Mouse (Mus musculus) erythroblast, embryonic 14.5 days (primary cell): ENCODE data around the gene Tapbpl. TPM values are rescaled to one million over a fixed set of nuclear protein-coding genes. Genes with fewer than 3 reads are reported as not detected.

Source experiments
- H3K27me3 ChIP-seq: 2 replicates; pipeline ENCODE4 v1.6.1; 2012; ENCODE audit warnings: inconsistent platforms; ENCODE audit not compliant: control insufficient read depth
- H3K36me3 ChIP-seq: 2 replicates; pipeline ENCODE4 v1.6.1; 2012; ENCODE audit warnings: mild to moderate bottlenecking, inconsistent platforms; ENCODE audit not compliant: control insufficient read depth
- H3K4me1 ChIP-seq: 2 replicates; pipeline ENCODE4 v1.6.1; 2012; ENCODE audit warnings: inconsistent platforms; ENCODE audit not compliant: control insufficient read depth
- H3K4me3 ChIP-seq: replicated peaks from 2 replicates; pipeline ENCODE3; 2012; ENCODE audit warnings: moderate library complexity, mild to moderate bottlenecking, inconsistent platforms
- H3K9me3 ChIP-seq: 2 replicates; pipeline ENCODE4 v1.6.1; 2012; ENCODE audit warnings: low read length, inconsistent platforms, mixed read lengths; ENCODE audit not compliant: control insufficient read depth
- GATA1 ChIP-seq: IDR thresholded peaks from 2 replicates; pipeline ENCODE4 v1.6.1; 2012; ENCODE audit warnings: low read length, inconsistent platforms, mixed read lengths
- TAL1 ChIP-seq: IDR thresholded peaks from 3 replicates; pipeline ENCODE4 v1.6.1; 2012; ENCODE audit warnings: low read length, inconsistent platforms, mixed read lengths
- polyA plus RNA-seq: library from polyadenylated mRNA; stranded (reverse); fragments of >175 nt; gene quantifications from 2 replicates; pipeline ENCODE4 v1.2.3, GENCODE M21; 2012

The Tapbpl gene
- polyA plus RNA-seq, 1 experiment = 0.06 TPM

DNA sequence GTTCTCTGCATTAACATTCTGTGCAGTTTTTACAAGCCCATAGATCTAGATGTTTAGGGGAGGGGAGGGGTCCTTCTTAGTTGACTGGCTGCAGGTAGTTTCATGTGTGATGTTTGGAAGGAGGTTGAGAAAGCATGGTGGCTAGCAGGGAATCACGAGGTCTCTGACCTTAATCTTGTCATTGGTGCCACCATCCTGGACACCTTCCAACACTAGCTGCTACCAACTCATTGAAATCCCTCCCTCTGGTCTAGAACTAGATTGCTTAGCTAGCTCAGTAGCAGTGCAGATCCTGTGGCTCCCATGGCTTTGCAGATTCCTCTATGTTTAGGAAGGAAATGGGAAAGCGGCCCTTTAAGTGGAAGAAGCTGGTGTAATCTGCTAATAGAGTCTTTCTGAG is 14.8 kb downstream of the Tapbpl start:
- peaks cover 25% of the 10 kb centered on the region for H3K27me3 ChIP-seq
- no peaks in the 10 kb centered on the region for H3K9me3 ChIP-seq
- peaks cover 19% of the 10 kb centered on the region for H3K36me3 ChIP-seq
- H3K4me3 ChIP-seq = no peak overlapping the region
- TF ChIP-seq GATA1 (no peak), TAL1 (no peak)
- H3K4me1 ChIP-seq = peaks cover 22% of the 10 kb centered on the region

GRCm38 (mm10) chr6:125215148-125215954 is 16.3 kb downstream of the Tapbpl start, which contains the start of gene Vamp1:
Vamp1 (plus strand) TSS chr6:125215551.
- TF ChIP-seq TAL1 (no peak), GATA1 (no peak)
- H3K4me1 ChIP-seq = peaks cover 22% of the 10 kb centered on the region
- H3K36me3 ChIP-seq = peaks cover 11% of the 10 kb centered on the region
- H3K4me3 ChIP-seq = peak within 1 kb of the TSS; percentile 76
- peaks cover 36% of the 10 kb centered on the region for H3K27me3 ChIP-seq
- no peaks in the 10 kb centered on the region for H3K9me3 ChIP-seq

GRCm38 (mm10) chr6:125213715-125214114 is 17.9 kb downstream of the Tapbpl start:
- Histone ChIP-seq H3K27me3 (peaks cover 39% of the 10 kb centered on the region), H3K9me3 (peaks cover 4% of the 10 kb centered on the region; the same call in 1 of the 2 replicates), H3K36me3 (no peaks in the 10 kb centered on the region; the same call in 1 of the 2 replicates), H3K4me3 (no peak overlapping the region), H3K4me1 (peaks cover 22% of the 10 kb centered on the region)
- TF ChIP-seq GATA1 = no peak
- no peak for TF ChIP-seq TAL1

DNA sequence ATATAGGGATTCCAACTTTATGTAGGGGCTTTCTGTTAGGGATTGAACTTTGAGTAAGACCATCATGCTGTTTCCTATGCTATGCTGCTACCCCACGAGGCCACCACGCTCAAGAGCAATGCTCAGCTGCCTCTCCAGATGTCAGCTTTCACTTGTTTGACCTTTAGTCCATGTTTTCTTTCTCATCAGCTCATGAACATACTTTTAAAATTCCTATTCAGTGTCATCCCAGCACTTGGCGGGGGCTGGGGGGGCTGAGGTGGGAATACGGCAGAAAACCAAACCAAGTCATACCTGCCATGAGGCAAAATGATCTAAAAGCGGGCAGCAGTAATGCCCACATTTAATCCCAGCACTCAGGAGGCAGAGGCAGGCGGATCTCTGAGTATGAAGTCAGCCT is 18.5 kb downstream of the Tapbpl start:
- H3K9me3 ChIP-seq = peaks cover 4% of the 10 kb centered on the region; the same call in 1 of the 2 replicates
- H3K4me1 ChIP-seq = peaks cover 19% of the 10 kb centered on the region
- TF ChIP-seq GATA1 (no peak), TAL1 (no peak)
- H3K27me3 ChIP-seq = peaks cover 39% of the 10 kb centered on the region
- no peaks in the 10 kb centered on the region for H3K36me3 ChIP-seq
- no peak overlapping the region for H3K4me3 ChIP-seq

DNA sequence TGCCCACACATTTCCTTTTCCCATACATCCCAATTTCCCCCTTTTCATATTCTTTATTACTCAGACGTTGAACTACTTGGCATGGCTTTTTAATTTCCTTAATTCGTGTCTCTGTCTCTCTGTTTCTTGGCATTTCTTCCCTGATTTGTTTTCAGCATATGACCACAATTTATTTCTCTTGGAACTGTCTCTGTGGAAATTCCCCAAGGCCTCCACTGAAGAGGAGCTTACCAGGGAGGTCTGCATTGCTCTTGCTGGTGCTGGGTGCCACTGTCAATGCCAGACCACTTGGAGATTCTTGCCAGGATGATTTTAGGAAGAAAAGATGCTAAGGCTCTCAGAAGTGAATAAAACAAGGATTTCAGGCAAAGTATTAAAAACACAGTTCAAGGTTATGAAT is 19.0 kb downstream of the Tapbpl start:
- peaks cover 19% of the 10 kb centered on the region for H3K4me1 ChIP-seq
- no peaks in the 10 kb centered on the region for H3K36me3 ChIP-seq
- peaks cover 4% of the 10 kb centered on the region; the same call in 1 of the 2 replicates for H3K9me3 ChIP-seq
- TF ChIP-seq GATA1 = no peak
- no peak for TF ChIP-seq TAL1
- H3K27me3 ChIP-seq = peaks cover 39% of the 10 kb centered on the region
- H3K4me3 ChIP-seq = no peak overlapping the region

DNA sequence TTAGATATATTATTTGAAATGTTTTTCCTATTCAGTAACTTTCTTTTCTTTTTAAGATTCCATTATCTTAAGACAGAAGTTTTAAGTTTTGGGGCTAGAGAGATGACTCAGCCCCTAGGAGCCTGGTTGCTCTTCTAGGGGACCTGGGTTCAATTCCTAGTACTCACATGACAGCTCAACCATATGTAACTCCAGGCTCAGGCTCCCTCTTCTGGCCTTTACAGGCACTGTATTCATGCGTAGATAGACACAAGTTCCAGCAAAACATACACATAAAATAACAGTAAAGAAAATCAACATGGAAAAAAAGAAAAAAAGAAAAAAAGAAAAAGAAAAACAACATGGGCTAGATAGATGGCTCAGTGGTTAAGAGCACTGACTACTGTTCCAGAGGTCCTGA is 21.2 kb downstream of the Tapbpl start:
- H3K4me3 ChIP-seq = no peak overlapping the region
- TF ChIP-seq TAL1 = no peak
- TF ChIP-seq GATA1 = no peak
- peaks cover 5% of the 10 kb centered on the region for H3K4me1 ChIP-seq
- no peaks in the 10 kb centered on the region for H3K36me3 ChIP-seq
- peaks cover 39% of the 10 kb centered on the region for H3K27me3 ChIP-seq
- H3K9me3 ChIP-seq = peaks cover 4% of the 10 kb centered on the region; the same call in 1 of the 2 replicates

DNA sequence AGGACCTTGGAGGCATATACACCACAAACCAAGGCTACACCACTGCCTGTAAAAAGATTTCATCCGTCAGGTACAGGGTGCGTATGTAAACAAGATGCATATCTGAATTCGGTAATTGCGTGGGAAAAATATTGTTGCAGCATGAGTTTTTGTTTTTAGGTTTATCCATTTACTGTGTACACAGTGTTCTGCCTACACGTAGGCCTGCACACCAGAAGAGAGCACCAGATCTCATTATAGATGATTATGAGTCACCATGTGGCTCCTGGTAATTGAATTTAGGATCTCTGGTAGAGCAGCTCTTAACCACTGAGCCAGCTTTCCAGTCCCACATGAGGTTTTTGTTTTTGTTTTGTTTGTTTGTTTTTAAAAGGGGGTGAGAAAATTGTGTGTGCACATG is 34.5 kb downstream of the Tapbpl start:
- Histone ChIP-seq H3K27me3 (no peaks in the 10 kb centered on the region), H3K36me3 (peaks cover 41% of the 10 kb centered on the region), H3K4me1 (peaks cover 15% of the 10 kb centered on the region), H3K4me3 (no peak overlapping the region), H3K9me3 (no peaks in the 10 kb centered on the region)
- TF ChIP-seq GATA1 = no peak
- no peak for TF ChIP-seq TAL1

DNA sequence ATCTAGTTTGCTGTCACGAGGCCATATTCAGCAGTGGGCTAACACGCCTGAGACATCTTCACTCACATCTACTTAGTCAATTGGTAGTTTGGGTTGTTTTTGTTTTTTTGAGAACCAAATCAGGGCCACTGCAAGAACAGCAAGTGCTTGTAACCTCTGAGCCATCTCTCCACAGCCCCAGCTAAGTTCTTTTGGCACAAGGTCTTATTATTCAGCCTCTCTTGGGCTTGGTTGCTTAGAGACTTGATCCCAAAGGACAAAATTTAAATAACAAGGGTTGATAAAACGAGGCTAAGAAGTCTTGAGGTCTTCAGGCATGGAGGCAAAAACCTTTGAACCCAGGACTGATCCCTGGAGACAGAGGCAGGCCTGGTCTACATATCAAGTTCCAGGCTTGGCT is 35.4 kb downstream of the Tapbpl start:
- Histone ChIP-seq H3K4me3 (no peak overlapping the region), H3K27me3 (no peaks in the 10 kb centered on the region), H3K36me3 (peaks cover 41% of the 10 kb centered on the region), H3K9me3 (no peaks in the 10 kb centered on the region), H3K4me1 (peaks cover 15% of the 10 kb centered on the region)
- TF ChIP-seq GATA1 (no peak), TAL1 (no peak)

GRCm38 (mm10) chr6:125195541-125196075 is 36.1 kb downstream of the Tapbpl start:
- no peak for TF ChIP-seq TAL1
- TF ChIP-seq GATA1 = no peak
- Histone ChIP-seq H3K4me1 (peaks cover 15% of the 10 kb centered on the region), H3K9me3 (no peaks in the 10 kb centered on the region)

More at GRCm38 (mm10) chr6:125195541-125196075, 36.1 kb downstream of the Tapbpl start:
- Histone ChIP-seq H3K36me3 (peaks cover 43% of the 10 kb centered on the region), H3K4me3 (no peak overlapping the region), H3K27me3 (no peaks in the 10 kb centered on the region)
